Mouse (Mus musculus) C2C12 (cell line): ENCODE results near the gene Mrps15.

Experiments used
- CTCF ChIP-seq: IDR thresholded peaks from one replicate; pipeline ENCODE4 v1.5.1; 2011; ENCODE audit not compliant: control insufficient read depth, insufficient read depth, insufficient read length
- MYOD1 ChIP-seq: IDR thresholded peaks from one replicate; pipeline ENCODE4 v1.6.1; 2011; ENCODE audit warnings: low read depth; ENCODE audit not compliant: control insufficient read depth, insufficient read length
- MYOG ChIP-seq: IDR thresholded peaks from one replicate; pipeline ENCODE4 v1.6.1; 2011; ENCODE audit not compliant: control insufficient read depth, insufficient read length; ENCODE audit errors: extremely low read depth

DNA sequence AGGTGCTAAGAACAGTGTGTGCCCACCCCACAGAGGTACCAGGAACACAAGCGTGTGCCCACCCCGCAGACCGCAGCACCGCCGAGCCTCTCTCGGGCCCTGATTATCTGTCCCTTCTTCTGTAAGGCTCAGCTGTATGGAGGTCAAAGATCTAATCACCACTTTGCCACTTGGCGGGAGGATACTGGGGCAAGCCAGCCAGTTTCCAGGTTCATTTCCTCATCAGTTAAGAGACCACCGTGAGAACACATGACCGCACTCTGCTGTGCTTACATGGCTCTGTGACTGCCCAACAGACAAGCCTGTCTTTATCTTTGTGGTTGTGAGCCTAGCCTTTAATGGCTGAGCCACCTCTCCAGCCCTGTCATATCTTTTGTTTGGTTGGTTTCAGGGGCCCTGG is 36.3 kb downstream of the Mrps15 start:
- no peak for TF ChIP-seq CTCF
- TF ChIP-seq MYOD1: no peak
- TF ChIP-seq MYOG: no peak
